Mouse (Mus musculus) heart, postnatal 14 days (tissue): ENCODE results near the gene Setdb2. TPM values are rescaled to one million over a fixed set of nuclear protein-coding genes. Genes with fewer than 3 reads are reported as not detected.
A peak's percentile ranks its signal among the peaks of the same experiment; 100 is the strongest.
"Not testable (repeated sequence)": the region's sequence is repeated elsewhere in the genome, so short reads cannot be mapped to it uniquely, and the experiment has no call there.

Experiments
- DNase-seq, 2 experiments: peaks; one replicate each; pipeline ENCODE4 v3.0.0; 2021 to 2022
- intact Hi-C: fragments of 180-260 bp; cut with DNase I; formaldehyde crosslinking; loops from one replicate; pipeline ENCODE4 v1.15.1; 2025
- long read RNA-seq, 2 experiments: library from polyadenylated mRNA; stranded (forward); transcript quantifications; one replicate each; pipeline ENCODE4 v2.0.0; 2021
- total RNA-seq, 2 experiments: library from RNA; stranded (reverse); gene quantifications; 2 replicates each; pipeline ENCODE4 v1.2.3; 2021

The Setdb2 gene
- total RNA-seq: 10 to 100 TPM in 1 of 2 experiments, 1 to 10 TPM in 1; 9.0 to 11.0 TPM
- long read RNA-seq, experiment 1, transcript Setdb2-205 (14 exons, 2,995 nt): major isoform, 6 of 10 reads
- long read RNA-seq, experiment 1, partial matches to known transcripts: 1 of 10 reads
- long read RNA-seq, experiment 1, other reads (novel, unspliced or antisense): 3 of 10 reads
- long read RNA-seq, experiment 2, transcript Setdb2-205 (14 exons, 2,995 nt): major isoform, 9 of 18 reads
- long read RNA-seq, experiment 2, partial matches to known transcripts: 2 of 18 reads
- long read RNA-seq, experiment 2, other reads (novel, unspliced or antisense): 7 of 18 reads

DNA sequence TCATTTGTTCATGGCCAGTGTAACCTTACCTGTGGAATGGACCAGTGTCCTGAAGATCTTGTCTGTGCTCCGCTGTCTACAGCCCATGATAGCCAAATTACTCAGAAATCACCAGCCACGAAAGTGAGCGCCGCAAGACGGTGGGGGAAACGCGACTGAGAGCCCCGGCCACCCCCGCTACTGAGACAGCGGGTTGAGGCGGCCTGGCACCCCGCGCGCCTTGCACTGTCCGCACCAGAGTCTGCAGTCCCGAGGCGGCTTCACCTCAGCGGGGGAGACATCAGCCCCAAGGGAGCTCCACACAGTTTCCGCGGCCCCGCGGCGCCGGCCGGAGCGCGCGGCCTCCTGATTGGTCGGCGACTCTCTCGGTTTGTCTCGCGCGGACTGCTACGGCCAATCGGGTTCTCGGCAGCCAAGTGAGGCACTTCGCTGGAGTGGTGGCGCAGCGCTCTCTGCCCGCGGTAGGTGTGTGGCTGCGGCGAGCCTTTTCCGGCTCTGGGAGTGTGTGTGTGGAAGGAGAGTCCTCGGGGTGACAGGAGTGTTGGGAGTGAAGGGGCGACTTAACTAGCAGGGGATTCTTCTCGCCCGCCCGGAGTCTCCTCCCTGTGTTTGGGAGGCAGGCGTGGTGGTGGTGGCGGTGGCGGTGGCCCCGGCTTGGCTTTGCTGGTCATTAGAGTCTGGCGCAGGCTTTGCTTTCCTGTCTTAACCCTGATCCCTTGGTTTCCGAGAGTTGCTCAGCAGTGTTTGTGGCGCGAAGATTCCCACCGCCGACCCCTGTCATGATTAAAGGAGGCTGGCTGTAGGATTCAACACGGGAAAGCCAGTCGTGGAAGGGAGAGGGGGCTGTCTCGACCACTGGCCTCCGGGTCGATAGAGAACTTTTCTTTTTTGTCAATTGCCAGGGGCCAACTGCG, at the start of gene Setdb2, which contains the start of gene Cab39l:
Gene Setdb2 (minus strand): TSS at position 327 of the 914 bp plus-strand sequence.
Gene Cab39l (plus strand): TSS at position 415 of the 914 bp plus-strand sequence.
- intact Hi-C loops: loop anchor here (5.0 to 10.0 kb wide), 2 partner anchors 46 to 74 kb away; partner anchors contain the start of genes Phf11c and Phf11d
- DNase-seq: peak; percentile 94

DNA sequence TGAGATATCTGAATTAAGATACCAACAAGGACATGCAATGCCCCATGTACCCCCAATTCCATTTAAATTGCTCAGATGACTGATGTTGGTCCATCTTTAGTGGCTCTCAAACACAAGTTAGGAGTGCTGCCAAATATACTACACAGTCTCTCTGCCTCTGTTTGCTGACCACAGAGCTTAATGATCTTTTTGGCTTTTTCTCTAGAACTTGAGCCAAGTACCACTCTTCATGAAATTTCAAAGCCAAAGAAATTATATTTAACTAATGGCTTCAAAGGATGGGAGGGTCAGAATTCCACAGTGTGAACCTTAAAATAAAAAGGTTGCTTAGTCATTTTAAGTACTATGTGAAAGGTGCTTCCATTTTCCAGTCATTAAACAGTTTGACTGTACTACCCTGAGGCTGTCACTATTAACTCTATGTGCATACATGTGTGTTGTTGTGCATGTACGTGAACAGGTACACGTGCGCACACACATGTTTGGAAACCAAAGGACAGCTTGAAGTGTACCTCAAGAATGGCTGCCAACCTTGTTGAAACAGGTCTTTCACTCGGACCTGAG, 44.6 kb upstream of the Setdb2 start:
- no peak for DNase-seq
- intact Hi-C loops: no loop called here

DNA sequence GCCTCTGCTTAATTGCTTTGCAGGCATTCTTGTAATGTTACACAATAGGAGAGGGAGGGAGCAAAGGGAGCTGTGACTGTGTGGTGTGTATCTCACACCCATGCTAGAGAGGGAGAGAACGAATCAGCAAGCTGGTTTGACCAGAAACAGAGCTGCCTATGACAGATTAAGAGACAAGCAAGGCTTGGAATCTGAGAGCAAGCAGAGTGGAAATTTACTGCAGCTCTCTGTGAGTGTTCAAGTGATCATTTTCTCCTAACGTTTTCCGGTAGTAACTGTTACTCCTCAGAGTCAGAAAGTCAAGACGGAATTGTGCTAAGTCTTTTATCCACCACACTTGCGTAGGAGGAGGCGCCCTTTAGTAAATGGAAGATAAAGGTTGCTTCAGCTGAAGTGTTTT, 38.0 kb upstream of the Setdb2 start:
- intact Hi-C loops: no loop called here
- peak in 1 of 2 experiments; percentile 14 for DNase-seq

DNA sequence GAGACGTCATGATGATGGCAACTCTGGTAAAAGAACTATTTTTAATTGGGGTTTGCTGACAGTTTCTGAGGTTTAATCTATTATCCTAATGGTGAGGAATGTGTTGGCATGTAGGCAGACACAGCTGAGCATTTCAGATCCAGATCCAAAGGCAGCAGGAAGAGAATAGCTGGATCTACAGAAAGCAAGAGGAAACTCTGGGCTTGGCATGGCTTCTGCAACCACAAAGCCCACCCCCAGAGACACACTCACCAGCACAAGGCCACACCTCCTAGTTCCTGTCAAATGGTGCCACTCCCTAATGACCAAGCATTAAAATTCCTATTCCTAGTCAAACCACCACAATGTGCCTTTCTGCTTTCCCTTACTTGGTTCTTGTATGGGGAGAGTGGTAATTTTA, 30.1 kb upstream of the Setdb2 start:
- peak in 1 of 2 experiments; percentile 11 for DNase-seq
- intact Hi-C loops: no loop called here

DNA sequence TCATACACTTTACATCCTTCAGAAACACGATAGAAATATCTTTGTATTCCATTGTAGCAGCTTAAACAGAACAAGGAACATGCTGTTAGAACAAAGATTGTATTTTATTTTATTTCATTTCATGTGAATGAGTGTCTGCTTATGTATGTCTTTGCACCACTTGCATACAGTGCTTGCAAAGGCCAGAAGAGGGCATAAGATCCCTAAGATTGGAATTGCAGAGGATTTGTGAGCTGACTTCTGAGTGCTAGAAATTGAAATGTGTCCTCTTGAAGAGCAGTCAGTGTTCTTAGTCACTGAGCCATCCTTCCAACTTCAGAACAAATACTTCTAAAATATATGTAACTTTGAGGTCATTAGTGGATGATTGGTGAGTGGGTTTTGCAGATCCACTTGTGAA, 27.1 kb upstream of the Setdb2 start:
- intact Hi-C loops: loop anchor here (1.0 kb wide), 1 partner anchor 89 kb away; no protein-coding TSS in a partner anchor
- peak in 1 of 2 experiments; percentile 8 for DNase-seq

DNA sequence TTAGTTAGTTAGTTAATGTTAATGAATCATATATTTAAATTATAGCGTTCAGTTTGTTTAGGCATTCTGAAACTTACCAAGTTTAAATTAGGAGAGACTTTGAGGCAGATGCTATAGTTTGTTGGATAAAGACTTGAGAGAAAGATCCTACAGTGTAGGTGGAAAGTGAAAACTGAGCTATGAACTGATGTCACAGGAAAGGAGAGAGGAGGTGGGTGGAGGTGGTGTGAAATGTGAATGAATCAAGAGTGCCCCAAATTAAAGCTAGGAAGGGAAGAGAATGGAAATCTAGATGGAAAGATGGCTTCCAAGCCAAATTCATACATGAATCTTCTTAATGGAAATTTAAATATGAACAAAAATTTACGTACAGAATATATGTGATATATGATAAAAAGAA, 25.8 kb upstream of the Setdb2 start:
- no peak for DNase-seq
- intact Hi-C loops: no loop called here

DNA sequence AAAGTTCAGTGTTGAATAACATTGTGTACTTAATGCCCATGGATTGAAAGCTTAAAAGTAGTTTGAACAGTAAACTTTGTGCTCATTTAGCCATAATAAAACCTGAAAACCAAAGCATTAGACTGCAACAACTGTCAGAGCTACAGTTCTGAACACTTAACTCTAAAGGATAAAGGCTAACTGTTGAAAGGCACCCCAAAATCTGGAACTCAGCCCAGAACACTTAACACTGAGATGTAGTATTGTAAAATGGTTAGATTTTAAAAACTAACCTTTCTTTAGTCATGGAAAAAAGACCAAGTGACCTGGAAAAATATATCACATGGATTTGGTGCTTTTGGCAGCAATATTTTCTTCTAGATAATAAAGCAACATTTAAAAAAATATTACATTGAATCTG, 7.3 kb upstream of the Setdb2 start:
- intact Hi-C loops: loop anchor here (10.0 kb wide), 1 partner anchor 53 kb away; the partner anchor contains the start of gene Phf11c
- peak in 1 of 2 experiments; percentile 23 for DNase-seq

DNA sequence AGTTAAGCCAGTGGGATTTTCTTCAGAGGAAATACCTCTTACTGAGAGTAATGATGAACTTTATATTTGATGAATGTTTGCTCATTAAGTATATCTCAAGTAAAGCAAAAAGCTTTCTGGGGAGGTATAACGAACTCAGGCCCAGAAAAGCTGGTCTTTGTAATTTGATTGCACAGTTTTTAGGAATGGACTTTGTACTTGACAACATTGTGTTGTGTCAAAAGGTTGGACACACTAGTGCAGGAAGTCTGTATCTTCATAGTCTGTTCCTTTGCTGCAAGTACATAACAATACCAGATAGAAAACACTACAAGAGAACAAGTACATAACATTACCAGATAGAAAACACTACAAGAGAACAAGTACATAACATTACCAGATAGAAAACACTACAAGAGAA, 4.7 kb upstream of the Setdb2 start:
- intact Hi-C loops: loop anchor here (1.0 to 10.0 kb wide), 2 partner anchors 17 to 51 kb away; partner anchors contain the start of gene Phf11c

DNA sequence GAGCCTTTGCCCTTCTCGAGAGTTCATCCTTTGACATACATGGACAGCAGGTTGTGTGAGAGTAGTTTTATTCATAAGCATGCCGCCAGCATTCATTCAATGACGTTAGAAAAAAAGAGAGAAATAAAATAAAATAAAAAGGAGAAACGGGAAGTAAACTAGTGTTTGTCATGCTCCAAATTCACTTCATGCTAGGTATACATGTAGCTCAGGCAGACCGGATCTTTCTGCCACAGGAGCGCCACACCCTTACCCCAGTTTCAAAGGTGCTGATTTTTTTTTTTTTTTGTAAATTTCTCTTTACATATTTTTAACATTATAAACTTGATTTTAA, 755 bp upstream of the Setdb2 start:
- no peak for DNase-seq
- intact Hi-C loops: loop anchor here (5.0 to 10.0 kb wide), 2 partner anchors 47 to 74 kb away; partner anchors contain the start of genes Phf11c and Phf11d

More for the DNA sequence above, 4.7 kb upstream of the Setdb2 start:
- DNase-seq: no peak

DNA sequence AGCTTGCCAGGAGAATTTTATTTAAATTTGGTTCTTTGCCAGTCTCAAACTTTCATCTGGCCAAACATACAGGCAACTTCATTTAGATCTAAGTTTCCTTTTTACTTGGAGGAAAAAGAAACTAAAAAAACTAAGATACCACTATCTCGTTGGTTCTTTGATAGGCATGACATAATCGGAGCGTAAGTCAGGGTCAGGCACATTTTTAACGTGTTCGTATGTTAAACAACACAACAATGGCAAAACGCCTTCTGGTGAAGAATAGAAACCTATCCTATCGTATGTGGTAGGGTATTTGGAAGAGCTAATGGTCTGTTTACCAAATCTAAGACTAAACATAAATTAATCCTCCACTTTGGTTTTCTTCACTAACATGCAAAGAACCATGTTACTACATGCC, 645 bp downstream of the Setdb2 start:
- DNase-seq: no peak
- intact Hi-C loops: loop anchor here (5.0 to 10.0 kb wide), 2 partner anchors 45 to 73 kb away; partner anchors contain the start of genes Phf11c and Phf11d

DNA sequence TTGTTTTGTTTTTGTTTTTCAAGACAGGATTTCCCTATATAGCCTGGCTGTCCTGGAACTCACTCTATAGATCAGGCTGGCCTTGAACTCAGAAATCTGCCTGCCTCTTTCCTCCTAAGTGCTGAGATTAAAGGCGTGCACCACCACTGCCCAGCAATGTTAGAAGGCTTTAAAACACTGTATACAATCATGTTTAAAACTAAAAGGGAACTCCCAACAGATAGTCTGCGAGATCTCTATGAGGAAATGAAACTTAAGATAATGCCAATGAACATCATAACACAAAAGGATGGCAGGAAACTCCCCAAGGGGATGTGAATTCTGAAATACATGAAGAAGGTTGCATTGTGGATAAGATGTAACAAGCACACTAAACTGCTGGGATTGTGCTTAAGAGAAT, 2.2 kb downstream of the Setdb2 start:
- intact Hi-C loops: no loop called here
- DNase-seq: no peak

DNA sequence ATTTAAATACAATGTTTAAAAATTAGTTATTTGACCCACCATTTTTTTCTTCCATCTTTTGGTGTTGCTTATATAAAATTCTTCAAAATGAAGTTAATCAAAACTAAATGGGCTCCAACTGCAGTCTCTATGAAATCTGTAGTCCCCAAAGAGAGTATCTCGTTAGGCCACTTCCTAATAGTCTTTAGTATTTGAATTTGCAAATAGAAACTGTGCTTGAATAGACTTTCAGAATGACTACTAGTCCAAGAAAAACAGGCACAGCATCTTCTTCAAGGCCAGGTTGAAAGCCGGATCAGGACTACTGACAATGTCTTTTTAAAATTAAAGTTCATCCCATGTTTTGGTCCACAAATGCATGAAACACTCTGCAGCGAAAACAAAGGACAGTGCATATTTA, 3.3 kb downstream of the Setdb2 start:
- intact Hi-C loops: no loop called here
- DNase-seq: no peak

DNA sequence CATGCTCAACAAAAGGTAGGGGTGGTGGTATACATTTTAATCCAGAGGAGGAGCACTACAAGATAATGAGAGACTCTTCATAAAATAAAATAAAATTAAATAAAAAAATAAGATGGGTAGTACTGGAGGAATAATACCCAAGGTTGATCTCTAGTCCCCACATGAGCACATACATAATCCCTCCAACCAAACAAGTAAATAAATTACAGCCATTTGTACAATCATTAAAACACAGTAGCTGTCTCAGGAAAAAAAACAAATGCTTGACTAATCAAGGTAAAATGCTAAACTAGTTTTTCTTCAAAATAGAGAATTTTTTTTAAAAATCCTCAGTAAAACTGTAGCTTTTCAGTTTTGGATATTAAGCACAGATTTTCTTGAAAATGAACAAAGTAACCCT, 5.5 kb downstream of the Setdb2 start:
- no peak for DNase-seq
- intact Hi-C loops: no loop called here

DNA sequence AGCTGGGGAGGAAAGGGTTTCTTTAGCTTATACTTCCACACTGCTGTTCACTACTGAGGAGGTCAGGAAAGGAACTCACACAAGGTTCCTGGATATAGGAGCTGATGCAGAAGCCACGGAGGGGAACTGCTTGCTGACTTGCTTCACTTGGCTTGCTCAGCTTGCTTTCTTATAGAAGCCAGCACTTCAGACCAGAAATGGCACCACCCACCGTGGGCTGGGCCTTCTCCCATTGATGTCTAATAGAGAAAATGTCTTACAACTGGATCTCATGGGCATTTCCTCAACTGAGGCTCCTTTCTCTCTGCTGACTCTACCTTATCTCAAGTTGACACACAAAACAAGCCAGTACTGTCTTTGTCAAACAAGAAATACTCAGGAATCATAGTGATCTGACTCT, 6.8 kb downstream of the Setdb2 start:
- intact Hi-C loops: no loop called here
- no peak for DNase-seq

DNA sequence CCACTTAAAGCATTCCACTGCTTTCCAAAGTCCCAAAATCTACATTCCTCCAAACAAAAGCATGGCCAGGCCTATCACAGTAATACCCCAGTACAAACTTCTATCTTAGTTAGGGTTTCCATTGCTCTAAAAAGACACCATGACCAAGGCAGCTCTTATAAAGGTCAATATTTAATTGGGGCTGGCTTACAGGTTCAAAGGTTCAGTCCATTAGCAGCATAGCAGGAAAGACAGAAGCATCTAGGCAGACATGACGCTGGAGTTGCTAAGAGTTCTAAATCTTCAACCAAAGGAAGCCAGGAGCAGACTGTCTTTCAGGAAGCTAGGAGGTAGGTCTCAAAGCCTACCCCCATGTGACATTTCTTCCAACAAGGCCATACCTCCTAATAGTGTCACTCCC, 10.1 kb downstream of the Setdb2 start:
- intact Hi-C loops: no loop called here
- DNase-seq: no peak

DNA sequence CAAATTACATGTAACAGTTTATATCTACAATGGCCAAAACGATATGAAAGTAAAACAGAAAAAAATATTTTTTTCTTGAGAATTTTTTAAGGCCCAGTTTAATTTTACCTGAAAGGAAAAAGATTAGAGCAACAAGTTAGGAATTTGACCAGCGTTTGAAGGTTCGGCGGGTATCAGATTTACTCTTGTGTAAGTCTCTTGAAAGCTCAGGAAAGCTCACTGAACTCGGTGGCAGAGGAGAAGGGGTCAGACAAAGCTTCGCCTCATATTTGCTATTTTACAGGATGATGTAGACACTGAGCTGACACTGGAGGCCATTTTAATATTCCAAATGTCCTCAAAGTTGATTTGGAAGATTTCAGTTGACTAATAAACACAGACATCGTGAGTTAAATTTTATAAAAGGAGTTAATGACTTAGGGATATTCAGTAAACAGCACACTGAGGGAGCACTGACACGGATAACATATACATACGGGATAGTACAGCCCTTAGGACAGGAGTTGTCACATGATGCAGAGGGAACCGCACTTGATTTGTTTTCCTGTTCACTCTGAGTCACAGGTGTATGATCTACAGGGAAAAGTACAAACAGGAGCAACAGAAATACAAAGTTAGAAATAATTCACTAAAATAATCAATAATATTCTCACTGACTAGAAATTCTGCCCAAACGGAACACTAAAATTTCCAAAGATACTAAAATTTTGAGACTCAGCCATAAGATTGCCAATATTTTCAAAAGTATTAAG, 17.6 kb downstream of the Setdb2 start:
- no peak for DNase-seq
- intact Hi-C loops: no loop called here

DNA sequence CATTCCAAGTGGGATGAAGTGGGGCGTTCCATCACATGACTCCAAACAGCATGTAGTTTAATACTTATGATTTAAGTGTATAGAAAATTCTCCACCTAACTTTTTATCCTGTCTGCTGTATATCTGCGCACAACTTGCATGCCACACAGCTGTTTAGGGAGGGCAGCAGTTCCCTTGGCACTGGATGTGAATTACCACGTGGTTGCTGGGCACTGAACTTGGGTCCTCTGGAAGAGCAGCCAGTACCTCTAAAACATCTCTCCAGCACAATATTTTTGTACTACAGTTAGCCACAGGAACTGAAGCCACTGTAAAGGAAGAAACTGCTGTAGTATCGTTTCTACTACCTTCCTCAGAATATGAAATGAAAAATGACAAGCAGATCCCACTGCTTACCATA, 22.5 kb downstream of the Setdb2 start:
- peak in 1 of 2 experiments; percentile 15 for DNase-seq

DNA sequence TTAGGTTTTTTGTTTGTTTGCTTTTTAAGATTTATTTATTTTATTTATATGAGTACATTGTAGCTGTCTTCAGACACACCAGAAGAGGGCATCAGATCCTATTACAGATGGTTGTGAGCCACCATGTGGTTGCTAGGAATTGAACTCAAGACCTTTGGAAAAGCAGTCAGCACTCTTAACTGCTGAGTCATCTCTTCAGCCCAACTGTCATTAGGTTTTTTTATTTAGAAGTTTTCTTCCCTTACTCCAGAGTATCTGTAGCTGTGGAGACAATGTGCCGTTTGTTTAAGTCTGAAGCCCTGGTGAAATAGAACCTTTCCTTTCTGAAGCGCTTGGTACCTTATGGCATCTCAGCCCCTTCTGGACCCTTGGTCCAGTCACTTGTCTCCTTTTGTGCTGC, 25.7 kb downstream of the Setdb2 start:
- intact Hi-C loops, DNase-seq: not testable (repeated sequence)

More for the DNA sequence above, 22.5 kb downstream of the Setdb2 start:
- intact Hi-C loops: no loop called here

DNA sequence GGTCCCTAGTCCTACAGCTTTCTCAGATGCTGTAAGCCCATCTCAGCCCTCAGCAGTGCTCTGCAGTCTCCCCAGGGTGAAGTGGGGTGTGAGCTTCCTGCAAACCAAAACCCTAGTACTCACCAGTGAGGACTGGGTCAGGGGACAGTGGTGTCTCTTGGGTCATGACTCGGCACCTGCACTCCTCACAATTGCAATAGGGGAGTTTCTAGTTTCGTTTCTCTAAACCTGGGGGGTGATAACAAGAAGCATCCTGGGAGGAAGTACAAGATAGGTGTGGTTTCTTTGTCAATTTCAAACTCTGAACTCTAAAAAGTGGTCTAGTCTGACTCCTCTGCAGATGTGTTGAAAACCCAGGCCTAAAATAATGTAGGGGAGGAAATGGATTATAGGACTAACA, 43.7 kb downstream of the Setdb2 start:
- intact Hi-C loops: loop anchor here (10.0 kb wide), 1 partner anchor 48 kb away; the partner anchor contains the start of genes Cab39l and Setdb2

DNA sequence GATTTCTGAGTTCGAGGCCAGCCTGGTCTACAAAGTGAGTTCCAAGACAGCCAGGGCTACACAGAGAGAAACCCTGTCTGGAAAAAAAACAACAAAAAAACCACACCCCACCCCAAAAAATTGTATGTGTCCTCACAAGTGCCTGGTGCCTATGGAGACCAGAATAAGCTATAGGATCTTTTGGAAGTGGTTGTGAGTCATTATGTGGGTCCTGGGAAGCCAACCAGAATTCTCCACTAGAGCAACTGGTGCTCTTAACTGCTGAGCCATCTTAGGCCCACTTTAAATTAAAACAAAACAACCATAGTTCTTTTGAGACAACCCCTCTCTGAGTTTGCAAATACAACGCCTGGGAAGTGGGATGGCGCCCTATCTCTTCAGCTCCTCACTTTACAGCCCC, 45.4 kb downstream of the Setdb2 start, which contains the start of gene Phf11c:
Gene Phf11c (minus strand): TSS at position 101 of the 400 bp plus-strand sequence.
- DNase-seq: no peak

More for the DNA sequence above, 43.7 kb downstream of the Setdb2 start:
- no peak for DNase-seq

More for the DNA sequence above, 45.4 kb downstream of the Setdb2 start, which contains the start of gene Phf11c:
- intact Hi-C loops: loop anchor here (10.0 kb wide), 1 partner anchor 50 kb away; the partner anchor contains the start of genes Cab39l and Setdb2
